Mouse (Mus musculus): ENCODE measurements around the gene Hipk3.

GRCm38 (mm10) chr2:104377990-104378389, 116.3 kb downstream of the Hipk3 start:
- no peak for TF ChIP-seq HCFC1 (IDR thresholded peaks at IDR 0.05; ENCODE audit: borderline replicate concordance, insufficient read depth, low read length)
- TF ChIP-seq ZC3H11A (IDR thresholded peaks at IDR 0.05; ENCODE audit: borderline replicate concordance, low read depth, low read length) = no peak

Data from ES-E14 (cell line).